Mouse (Mus musculus): Measurements from ENCODE around the gene Agbl1.

DNA sequence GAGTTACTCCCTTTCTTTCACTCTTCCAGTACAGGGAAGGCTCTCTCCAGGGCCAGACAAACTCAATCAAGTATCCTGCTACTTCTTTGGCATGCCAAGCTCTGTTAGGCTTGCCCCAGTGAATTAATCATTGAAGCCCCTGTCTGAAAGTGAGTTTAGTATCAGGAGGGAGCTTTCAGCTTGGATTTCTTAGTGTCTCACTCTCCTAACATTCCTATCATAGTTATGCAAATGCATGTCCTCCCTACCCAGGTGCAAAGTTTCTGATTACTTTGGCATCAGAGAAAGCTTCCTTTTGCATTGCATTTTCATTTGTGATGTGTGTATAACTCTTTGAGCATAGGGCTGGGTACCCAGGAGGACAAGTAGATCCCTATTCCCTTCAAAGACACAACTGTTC is 399.8 kb downstream of the Agbl1 start:
- no peak for TF ChIP-seq POLR2A (IDR thresholded peaks at IDR 0.05; ENCODE audit: insufficient read depth, low read depth, low read length)
- TF ChIP-seq CTCF (IDR thresholded peaks at IDR 0.05): no peak
